Mouse (Mus musculus) intestine, postnatal 0 days (tissue): ENCODE measurements around the gene Gstm3. TPM values are rescaled to one million over a fixed set of nuclear protein-coding genes. Genes with fewer than 3 reads are reported as not detected.
"Not testable (repeated sequence)": the region's sequence is repeated elsewhere in the genome, so short reads cannot be mapped to it uniquely, and the experiment has no call there.

Experiments used
- ATAC-seq: fragments of 200-750 bp; cut with Nextera tagmentation; 2 replicates; pipeline ENCODE4 v1.8.0; 2017; ENCODE audit warnings: mild to moderate bottlenecking, moderate TSS enrichment, moderate library complexity
- H3K27ac ChIP-seq: fragments of 300-500 bp; sonication (generic); 2 replicates; pipeline ENCODE4 v1.5.1; 2014; ENCODE audit warnings: mild to moderate bottlenecking, low read depth, low read length, moderate library complexity
- H3K27me3 ChIP-seq: fragments of 300-500 bp; sonication (generic); replicated peaks from 2 replicates; pipeline ENCODE4 v1.6.1; 2014; ENCODE audit warnings: low read length, mixed read lengths; ENCODE audit not compliant: control insufficient read depth, insufficient read depth
- H3K36me3 ChIP-seq: fragments of 300-500 bp; sonication (generic); 2 replicates; pipeline ENCODE4 v1.6.1; 2014; ENCODE audit warnings: mild to moderate bottlenecking, moderate library complexity; ENCODE audit not compliant: control insufficient read depth, insufficient read depth
- H3K4me1 ChIP-seq: fragments of 300-500 bp; sonication (generic); replicated peaks from 2 replicates; pipeline ENCODE4 v1.6.1; 2014; ENCODE audit warnings: antibody characterized with exemption, low read length, mixed read lengths; ENCODE audit not compliant: control insufficient read depth, insufficient read depth
- H3K4me2 ChIP-seq: fragments of 300-500 bp; sonication (generic); replicated peaks from 2 replicates; pipeline ENCODE4 v1.6.1; 2014; ENCODE audit warnings: low read depth, mild to moderate bottlenecking, moderate library complexity
- H3K4me3 ChIP-seq: fragments of 300-500 bp; sonication (generic); 2 replicates; pipeline ENCODE4 v1.5.1; 2014; ENCODE audit warnings: low read depth, low read length
- H3K9ac ChIP-seq: fragments of 300-500 bp; sonication (generic); 2 replicates; pipeline ENCODE4 v1.6.1; 2014; ENCODE audit warnings: mild to moderate bottlenecking, low read depth, low read length
- H3K9me3 ChIP-seq: fragments of 300-500 bp; sonication (generic); 2 replicates; pipeline ENCODE4 v1.6.1; 2016; ENCODE audit warnings: mixed run types; ENCODE audit not compliant: control insufficient read depth
- CTCF ChIP-seq: sonication (generic); IDR thresholded peaks from 2 replicates; pipeline ENCODE4 v1.5.1; 2016; ENCODE audit warnings: low read depth, mild to moderate bottlenecking, control low read depth, antibody characterized with exemption, moderate library complexity
- WGBS: fragments of 180-500 bp; shearing (Covaris S2); extraction: QIAGEN DNeasy Blood & Tissue Kit; methylation state at CpG from one replicate; pipeline ENCODE4 v1.1.7; 2014; 5-methylcytosine and 5-hydroxymethylcytosine counted together
- polyA plus RNA-seq: library from polyadenylated mRNA; unstranded; fragments of >200 nt; fragmentation: Nextera tagmentation; extraction: Ambion mirVana; gene quantifications from 2 replicates; pipeline ENCODE4 v1.2.1, GENCODE M21; 2015

The Gstm3 gene
- polyA plus RNA-seq, 1 experiment from 2014 or later = 60.7 TPM

- H3K4me1 ChIP-seq = no peaks in the 10 kb centered on the region
- H3K27me3 ChIP-seq = no peaks in the 10 kb centered on the region
- H3K9me3 ChIP-seq = no peaks in the 10 kb centered on the region
- H3K9ac ChIP-seq = no peak overlapping the region
- WGBS = 83% methylated on average over 11 of the region's 11 CpGs
- H3K27ac ChIP-seq = no peak overlapping the region
- H3K4me3 ChIP-seq = no peak overlapping the region
- no peak overlapping the region for H3K4me2 ChIP-seq
- no peaks in the 10 kb centered on the region for H3K36me3 ChIP-seq
- no peak for TF ChIP-seq CTCF
- ATAC-seq = no peak
Observed at GRCm38 (mm10) chr3:107950531-107950930, 18.6 kb downstream of the Gstm3 start.

- H3K27ac ChIP-seq, H3K27me3 ChIP-seq, H3K9ac ChIP-seq, H3K9me3 ChIP-seq, H3K4me1 ChIP-seq, H3K4me3 ChIP-seq, ATAC-seq, H3K36me3 ChIP-seq, H3K4me2 ChIP-seq: not testable (repeated sequence)
- WGBS = 68% methylated on average over 1 of the region's 1 CpGs
Observed at GRCm38 (mm10) chr3:107949461-107949860, 19.6 kb downstream of the Gstm3 start.

GRCm38 (mm10) chr3:107945729-107946128, 23.4 kb downstream of the Gstm3 start:
- no peak for ATAC-seq
- H3K27me3 ChIP-seq = no peaks in the 10 kb centered on the region
- 65% methylated on average over 4 of the region's 4 CpGs for WGBS
- no peak overlapping the region for H3K27ac ChIP-seq
- H3K9me3 ChIP-seq = no peaks in the 10 kb centered on the region
- H3K4me2 ChIP-seq = no peak overlapping the region
- peak; percentile 55 for TF ChIP-seq CTCF
- H3K4me1 ChIP-seq = no peaks in the 10 kb centered on the region
- H3K4me3 ChIP-seq = no peak overlapping the region
- H3K9ac ChIP-seq = no peak overlapping the region
- H3K36me3 ChIP-seq = no peaks in the 10 kb centered on the region

- peak; percentile 86 for ATAC-seq
- Histone ChIP-seq H3K4me1 (no peaks in the 10 kb centered on the region), H3K27ac (peak within 1 kb of the TSS; percentile 21; the same call in 1 of the 2 replicates), H3K4me2 (peak within 1 kb of the TSS; percentile 61), H3K36me3 (no peaks in the 10 kb centered on the region), H3K9me3 (no peaks in the 10 kb centered on the region), H3K9ac (no peak within 1 kb of the TSS), H3K4me3 (peak within 1 kb of the TSS; percentile 26), H3K27me3 (no peaks in the 10 kb centered on the region)
- peak; percentile 86 for TF ChIP-seq CTCF
- 18% methylated on average over 20 of the region's 20 CpGs for WGBS
Observed at GRCm38 (mm10) chr3:107943239-107943990, 25.7 kb downstream of the Gstm3 start, which contains the start of gene Gstm6. Gene Gstm6, minus strand, starts transcription at chr3:107943749.

GRCm38 (mm10) chr3:107941261-107941660, 27.8 kb downstream of the Gstm3 start:
- H3K27me3 ChIP-seq = no peaks in the 10 kb centered on the region
- 81% methylated on average over 4 of the region's 4 CpGs for WGBS
- no peak overlapping the region for H3K4me3 ChIP-seq
- H3K9me3 ChIP-seq = no peaks in the 10 kb centered on the region
- H3K27ac ChIP-seq = no peak overlapping the region
- no peak overlapping the region for H3K4me2 ChIP-seq
- ATAC-seq = no peak
- no peak overlapping the region for H3K9ac ChIP-seq
- H3K36me3 ChIP-seq = no peaks in the 10 kb centered on the region
- no peak for TF ChIP-seq CTCF
- H3K4me1 ChIP-seq = no peaks in the 10 kb centered on the region

GRCm38 (mm10) chr3:107940524-107940923, 28.6 kb downstream of the Gstm3 start:
- no peak for TF ChIP-seq CTCF
- H3K9ac ChIP-seq = no peak overlapping the region
- WGBS = 76% methylated on average over 7 of the region's 7 CpGs
- ATAC-seq = no peak
- H3K4me3 ChIP-seq = no peak overlapping the region
- no peaks in the 10 kb centered on the region for H3K36me3 ChIP-seq
- H3K27me3 ChIP-seq = no peaks in the 10 kb centered on the region
- H3K4me2 ChIP-seq = no peak overlapping the region
- no peak overlapping the region for H3K27ac ChIP-seq
- H3K9me3 ChIP-seq = no peaks in the 10 kb centered on the region
- H3K4me1 ChIP-seq = no peaks in the 10 kb centered on the region
